Mouse (Mus musculus) heart, postnatal 10 days (tissue): ENCODE data around the gene Slc52a3. TPM values are rescaled to one million over a fixed set of nuclear protein-coding genes. Genes with fewer than 3 reads are reported as not detected.

Experiments
- DNase-seq, 2 experiments: peaks; one replicate each; pipeline ENCODE4 v3.0.0; 2021
- intact Hi-C: fragments of 180-260 bp; cut with DNase I; formaldehyde crosslinking; loops from one replicate; pipeline ENCODE4 v1.15.1; 2025
- microRNA-seq, 2 experiments: library from miRNA; unstranded; fragments of <30 nt; microRNA quantifications; one replicate each; pipeline ENCODE4 v1.2.0; 2022
- total RNA-seq, 2 experiments: library from RNA; stranded (reverse); gene quantifications; 2 replicates each; pipeline ENCODE4 v1.2.3; 2021

Slc52a3 gene
- total RNA-seq, 2 experiments from 2014 or later, result 2.1 to 2.6 TPM

GRCm38 (mm10) chr2:152030986-152031385, 34.7 kb downstream of the Slc52a3 start:
- intact Hi-C loops, result no loop called here
- DNase-seq, result no peak

- no peak for DNase-seq
- intact Hi-C loops, result no loop called here
Measured at GRCm38 (mm10) chr2:152040101-152040500, 43.8 kb downstream of the Slc52a3 start.

GRCm38 (mm10) chr2:152047116-152048002, 51.0 kb downstream of the Slc52a3 start:
- no peak for DNase-seq
- intact Hi-C loops, result no loop called here

GRCm38 (mm10) chr2:152048003-152048980, 52.0 kb downstream of the Slc52a3 start:
- DNase-seq, result no peak
- intact Hi-C loops, result no loop called here

- peak in 1 of 2 experiments; percentile 16 for DNase-seq
- intact Hi-C loops, result no loop called here
Measured at GRCm38 (mm10) chr2:152048981-152049441, 52.7 kb downstream of the Slc52a3 start.

- intact Hi-C loops, result no loop called here
- DNase-seq, result no peak
Measured at GRCm38 (mm10) chr2:152049611-152050270, 53.4 kb downstream of the Slc52a3 start.

- DNase-seq, result no peak
- intact Hi-C loops, result no loop called here
Measured at GRCm38 (mm10) chr2:152050316-152050715, 54.0 kb downstream of the Slc52a3 start.

- intact Hi-C loops, result no loop called here
- no peak for DNase-seq
Measured at GRCm38 (mm10) chr2:152051985-152052384, 55.7 kb downstream of the Slc52a3 start.

GRCm38 (mm10) chr2:152055406-152055805, 59.1 kb downstream of the Slc52a3 start:
- peak in 1 of 2 experiments; percentile 21 for DNase-seq

GRCm38 (mm10) chr2:152056368-152057251, 60.3 kb downstream of the Slc52a3 start:
- intact Hi-C loops, result no loop called here
- DNase-seq, result no peak

More at GRCm38 (mm10) chr2:152055406-152055805, 59.1 kb downstream of the Slc52a3 start:
- intact Hi-C loops, result no loop called here

GRCm38 (mm10) chr2:152057252-152057563, 60.9 kb downstream of the Slc52a3 start:
- DNase-seq, result no peak
- intact Hi-C loops, result no loop called here

Small RNA genes within 50 kb of the gene (microRNA-seq; reads per million reads assigned to microRNA genes)
- 0.24 to 0.35 reads per million in 2 experiments for gene Mir1953

Other genes with a start within 250 kb of the Slc52a3 start
- gene Rspo4, start 153.6 kb upstream of the Slc52a3 start, total RNA-seq, result not detected
- under 1 TPM; 0.10 to 0.22 TPM for gene Angpt4, start 85.3 kb upstream of the Slc52a3 start, total RNA-seq
- 1 to 10 TPM; 5.7 to 7.3 TPM for gene Fam110a, start 16.3 kb upstream of the Slc52a3 start, total RNA-seq
- not detected for gene Scrt2, start 85.0 kb downstream of the Slc52a3 start, total RNA-seq
- gene Srxn1, start 109.0 kb downstream of the Slc52a3 start, total RNA-seq, result 10 to 100 TPM; 11.3 to 12.1 TPM
- gene Tcf15, start 147.1 kb downstream of the Slc52a3 start, total RNA-seq, result 10 to 100 TPM; 44.1 to 53.6 TPM
- 100 to 1,000 TPM; 106 to 107 TPM for gene Csnk2a1, start 230.3 kb downstream of the Slc52a3 start, total RNA-seq